Mouse (Mus musculus) heart, embryonic 11.5 days (tissue): ENCODE results near the gene Vps50. TPM values are rescaled to one million over a fixed set of nuclear protein-coding genes. Genes with fewer than 3 reads are reported as not detected.
"Not testable (repeated sequence)": the region's sequence is repeated elsewhere in the genome, so short reads cannot be mapped to it uniquely, and the experiment has no call there.

ENCODE experiments used
- ATAC-seq: fragments of 200-750 bp; cut with Nextera tagmentation; replicated peaks from 2 replicates; pipeline ENCODE4 v1.8.0; 2017; ENCODE audit warnings: moderate library complexity; ENCODE audit not compliant: insufficient number of reproducible peaks, low FRiP score, low TSS enrichment
- H3K27ac ChIP-seq: fragments of 300-500 bp; sonication (generic); 2 replicates; pipeline ENCODE4 v1.5.1; 2014; ENCODE audit warnings: mild to moderate bottlenecking, low read depth, low read length
- H3K27me3 ChIP-seq: fragments of 300-500 bp; sonication (generic); 2 replicates; pipeline ENCODE4 v1.6.1; 2014; ENCODE audit warnings: mild to moderate bottlenecking, low read length, mixed read lengths; ENCODE audit not compliant: control insufficient read depth, insufficient read depth
- H3K36me3 ChIP-seq: fragments of 300-500 bp; sonication (generic); 2 replicates; pipeline ENCODE4 v1.6.1; 2014; ENCODE audit warnings: mild to moderate bottlenecking, low read length, moderate library complexity, mixed read lengths; ENCODE audit not compliant: control insufficient read depth, insufficient read depth
- H3K4me1 ChIP-seq: fragments of 300-500 bp; sonication (generic); 2 replicates; pipeline ENCODE4 v1.6.1; 2014; ENCODE audit warnings: low read length; ENCODE audit not compliant: control insufficient read depth, insufficient read depth
- H3K4me2 ChIP-seq: fragments of 300-500 bp; sonication (generic); 2 replicates; pipeline ENCODE4 v1.6.1; 2014; ENCODE audit warnings: mild to moderate bottlenecking, moderate library complexity
- H3K4me3 ChIP-seq: fragments of 300-500 bp; sonication (generic); 2 replicates; pipeline ENCODE4 v1.5.1; 2014; ENCODE audit warnings: low read depth, low read length
- H3K9ac ChIP-seq: fragments of 300-500 bp; sonication (generic); 2 replicates; pipeline ENCODE4 v1.6.1; 2014; ENCODE audit warnings: mild to moderate bottlenecking, low read depth, low read length, moderate library complexity
- H3K9me3 ChIP-seq: fragments of 300-500 bp; sonication (generic); replicated peaks from 2 replicates; pipeline ENCODE4 v1.6.1; 2016; ENCODE audit warnings: low read length; ENCODE audit not compliant: control insufficient read depth
- WGBS: fragments of 180-500 bp; shearing (Covaris S2); extraction: QIAGEN DNeasy Blood & Tissue Kit; methylation state at CpG from one replicate; pipeline ENCODE4 v1.1.7; 2014; ENCODE audit not compliant: insufficient replicate concordance; 5-methylcytosine and 5-hydroxymethylcytosine counted together
- polyA plus RNA-seq: library from polyadenylated mRNA; unstranded; fragments of >200 nt; fragmentation: Nextera tagmentation; extraction: Ambion mirVana; gene quantifications from 2 replicates; pipeline ENCODE4 v1.2.1, GENCODE M21; 2014

Vps50 gene
- polyA plus RNA-seq, 1 experiment from 2014 or later, result 21.2 TPM

GRCm38 (mm10) chr6:3508151-3508550 is 10.0 kb downstream of the Vps50 start:
- not testable (repeated sequence) for H3K4me3 ChIP-seq, ATAC-seq, H3K4me2 ChIP-seq, H3K27ac ChIP-seq, H3K4me1 ChIP-seq, H3K36me3 ChIP-seq, H3K9me3 ChIP-seq, H3K9ac ChIP-seq, H3K27me3 ChIP-seq
- 91% methylated on average over 2 of the region's 2 CpGs for WGBS

- Histone ChIP-seq H3K36me3 (no peaks in the 10 kb centered on the region), H3K9ac (no peak overlapping the region), H3K4me2 (no peak overlapping the region), H3K27ac (no peak overlapping the region), H3K4me1 (no peaks in the 10 kb centered on the region), H3K4me3 (no peak overlapping the region), H3K27me3 (no peaks in the 10 kb centered on the region), H3K9me3 (no peaks in the 10 kb centered on the region)
- no peak for ATAC-seq
- 28% methylated on average over 2 of the region's 2 CpGs for WGBS
Observed at GRCm38 (mm10) chr6:3509782-3510181, 11.6 kb downstream of the Vps50 start.

GRCm38 (mm10) chr6:3511116-3511515 is 12.9 kb downstream of the Vps50 start:
- no peaks in the 10 kb centered on the region for H3K36me3 ChIP-seq
- no peaks in the 10 kb centered on the region for H3K4me1 ChIP-seq
- H3K9ac ChIP-seq, result no peak overlapping the region
- no peak overlapping the region for H3K27ac ChIP-seq
- H3K9me3 ChIP-seq, result no peaks in the 10 kb centered on the region
- H3K4me3 ChIP-seq, result no peak overlapping the region
- no peaks in the 10 kb centered on the region for H3K27me3 ChIP-seq
- ATAC-seq, result no peak
- WGBS, result 78% methylated on average over 10 of the region's 10 CpGs
- H3K4me2 ChIP-seq, result no peak overlapping the region

GRCm38 (mm10) chr6:3511612-3512011 is 13.4 kb downstream of the Vps50 start:
- WGBS, result 59% methylated on average over 11 of the region's 11 CpGs
- Histone ChIP-seq H3K4me1 (no peaks in the 10 kb centered on the region), H3K36me3 (no peaks in the 10 kb centered on the region), H3K9me3 (no peaks in the 10 kb centered on the region), H3K27me3 (no peaks in the 10 kb centered on the region), H3K27ac (no peak overlapping the region), H3K9ac (no peak overlapping the region), H3K4me3 (no peak overlapping the region), H3K4me2 (no peak overlapping the region)
- ATAC-seq, result no peak

GRCm38 (mm10) chr6:3512611-3513010 is 14.4 kb downstream of the Vps50 start:
- H3K4me3 ChIP-seq, result no peak overlapping the region
- no peaks in the 10 kb centered on the region for H3K4me1 ChIP-seq
- no peak for ATAC-seq
- no peak overlapping the region for H3K27ac ChIP-seq
- H3K9ac ChIP-seq, result no peak overlapping the region
- H3K27me3 ChIP-seq, result no peaks in the 10 kb centered on the region
- 46% methylated on average over 3 of the region's 3 CpGs for WGBS
- no peaks in the 10 kb centered on the region for H3K9me3 ChIP-seq
- no peak overlapping the region for H3K4me2 ChIP-seq
- no peaks in the 10 kb centered on the region for H3K36me3 ChIP-seq

GRCm38 (mm10) chr6:3528198-3528597 is 30.0 kb downstream of the Vps50 start:
- Histone ChIP-seq H3K4me1 (no peaks in the 10 kb centered on the region), H3K4me2 (no peak overlapping the region), H3K36me3 (no peaks in the 10 kb centered on the region), H3K4me3 (no peak overlapping the region), H3K9ac (no peak overlapping the region), H3K27ac (no peak overlapping the region), H3K9me3 (no peaks in the 10 kb centered on the region), H3K27me3 (no peaks in the 10 kb centered on the region)
- ATAC-seq, result no peak
- 93% methylated on average over 4 of the region's 4 CpGs for WGBS

- Histone ChIP-seq H3K36me3 (no peaks in the 10 kb centered on the region), H3K4me3 (no peak overlapping the region), H3K4me2 (no peak overlapping the region), H3K9me3 (no peaks in the 10 kb centered on the region), H3K27me3 (no peaks in the 10 kb centered on the region), H3K4me1 (no peaks in the 10 kb centered on the region), H3K27ac (no peak overlapping the region), H3K9ac (no peak overlapping the region)
- 76% methylated on average over 5 of the region's 5 CpGs for WGBS
- no peak for ATAC-seq
Observed at GRCm38 (mm10) chr6:3531445-3531844, 33.3 kb downstream of the Vps50 start.

GRCm38 (mm10) chr6:3536048-3536447 is 37.9 kb downstream of the Vps50 start:
- H3K4me2 ChIP-seq, result no peak overlapping the region
- no peaks in the 10 kb centered on the region for H3K27me3 ChIP-seq
- H3K9ac ChIP-seq, result no peak overlapping the region
- H3K9me3 ChIP-seq, result no peaks in the 10 kb centered on the region
- no peaks in the 10 kb centered on the region for H3K4me1 ChIP-seq
- 71% methylated on average over 1 of the region's 1 CpGs for WGBS
- no peak overlapping the region for H3K4me3 ChIP-seq
- H3K36me3 ChIP-seq, result no peaks in the 10 kb centered on the region
- H3K27ac ChIP-seq, result no peak overlapping the region
- ATAC-seq, result no peak

GRCm38 (mm10) chr6:3539470-3539869 is 41.3 kb downstream of the Vps50 start:
- H3K4me2 ChIP-seq, result no peak overlapping the region
- no peak overlapping the region for H3K9ac ChIP-seq
- H3K36me3 ChIP-seq, result no peaks in the 10 kb centered on the region
- H3K27ac ChIP-seq, result no peak overlapping the region
- no peaks in the 10 kb centered on the region for H3K27me3 ChIP-seq
- no peaks in the 10 kb centered on the region for H3K9me3 ChIP-seq
- ATAC-seq, result no peak
- 61% methylated on average over 2 of the region's 2 CpGs for WGBS
- H3K4me3 ChIP-seq, result no peak overlapping the region
- no peaks in the 10 kb centered on the region for H3K4me1 ChIP-seq
